Mouse (Mus musculus): ENCODE data around the gene Tcap. TPM values are rescaled to one million over a fixed set of nuclear protein-coding genes. Genes with fewer than 3 reads are reported as not detected.

The Tcap gene
- polyA plus RNA-seq, 1 experiment from 2014 or later = 12.9 TPM

GRCm38 (mm10) chr11:98345253-98345652, 38.4 kb upstream of the Tcap start:
- peak overlapping the region; percentile 21 for H3K4me3 ChIP-seq
- H3K36me3 ChIP-seq = no peaks in the 10 kb centered on the region
- H3K9me3 ChIP-seq = no peaks in the 10 kb centered on the region
- WGBS = under 1% methylated on average over 14 of the region's 14 CpGs
- H3K27ac ChIP-seq = no peak overlapping the region
- H3K4me2 ChIP-seq (replicated peaks) = peak overlapping the region; percentile 48
- peaks cover 26% of the 10 kb centered on the region for H3K4me1 ChIP-seq
- ATAC-seq (ENCODE audit: low FRiP score, low read depth) = no peak
- H3K9ac ChIP-seq = no peak overlapping the region
- H3K27me3 ChIP-seq = peaks cover 89% of the 10 kb centered on the region

- peaks cover 91% of the 10 kb centered on the region for H3K27me3 ChIP-seq
- no peak for ATAC-seq (ENCODE audit: low FRiP score, low read depth)
- no peak overlapping the region for H3K4me3 ChIP-seq
- no peaks in the 10 kb centered on the region for H3K36me3 ChIP-seq
- no peak overlapping the region for H3K27ac ChIP-seq
- no peaks in the 10 kb centered on the region for H3K9me3 ChIP-seq
- no peak overlapping the region for H3K9ac ChIP-seq
- 15% methylated on average over 9 of the region's 9 CpGs for WGBS
- no peak overlapping the region for H3K4me2 ChIP-seq (replicated peaks)
- peaks cover 26% of the 10 kb centered on the region for H3K4me1 ChIP-seq
Measured at GRCm38 (mm10) chr11:98346168-98346567, 37.4 kb upstream of the Tcap start.

- no peak overlapping the region for H3K9ac ChIP-seq
- peaks cover 91% of the 10 kb centered on the region for H3K27me3 ChIP-seq
- no peak overlapping the region for H3K4me3 ChIP-seq
- 4% methylated on average over 11 of the region's 12 CpGs for WGBS
- H3K27ac ChIP-seq = no peak overlapping the region
- no peak for ATAC-seq (ENCODE audit: low FRiP score, low read depth)
- H3K36me3 ChIP-seq = no peaks in the 10 kb centered on the region
- H3K4me1 ChIP-seq = peaks cover 16% of the 10 kb centered on the region
- H3K4me2 ChIP-seq (replicated peaks) = peak overlapping the region; percentile 93
- no peaks in the 10 kb centered on the region for H3K9me3 ChIP-seq
Measured at GRCm38 (mm10) chr11:98347385-98348082, 36.1 kb upstream of the Tcap start.

- peak within 1 kb of the TSS; percentile 93 for H3K4me2 ChIP-seq (replicated peaks)
- H3K9me3 ChIP-seq = no peaks in the 10 kb centered on the region
- H3K36me3 ChIP-seq = no peaks in the 10 kb centered on the region
- ATAC-seq (ENCODE audit: low FRiP score, low read depth) = peak; percentile 64; the same call in 1 of the 2 replicates
- peaks cover 15% of the 10 kb centered on the region for H3K4me1 ChIP-seq
- under 1% methylated on average over 55 of the region's 55 CpGs for WGBS
- peaks cover 96% of the 10 kb centered on the region for H3K27me3 ChIP-seq
- H3K27ac ChIP-seq = no peak within 1 kb of the TSS
- peak within 1 kb of the TSS; percentile 67 for H3K9ac ChIP-seq
- peak within 1 kb of the TSS; percentile 54 for H3K4me3 ChIP-seq
Measured at GRCm38 (mm10) chr11:98348083-98348961, 35.3 kb upstream of the Tcap start, which contains the start of gene Ppp1r1b. Gene Ppp1r1b (plus strand): TSS chr11:98348404.

- no peaks in the 10 kb centered on the region for H3K9me3 ChIP-seq
- H3K4me3 ChIP-seq = peak overlapping the region; percentile 54
- H3K36me3 ChIP-seq = no peaks in the 10 kb centered on the region
- 3% methylated on average over 9 of the region's 9 CpGs for WGBS
- H3K4me1 ChIP-seq = peaks cover 25% of the 10 kb centered on the region
- peaks cover 97% of the 10 kb centered on the region for H3K27me3 ChIP-seq
- H3K4me2 ChIP-seq (replicated peaks) = peak overlapping the region; percentile 93
- no peak overlapping the region for H3K9ac ChIP-seq
- no peak for ATAC-seq (ENCODE audit: low FRiP score, low read depth)
- H3K27ac ChIP-seq = no peak overlapping the region
Measured at GRCm38 (mm10) chr11:98349308-98349707, 34.3 kb upstream of the Tcap start.

GRCm38 (mm10) chr11:98352272-98352990, 31.2 kb upstream of the Tcap start:
- Histone ChIP-seq H3K27ac (no peak overlapping the region), H3K36me3 (no peaks in the 10 kb centered on the region), H3K27me3 (peaks cover 79% of the 10 kb centered on the region), H3K9ac (no peak overlapping the region), H3K9me3 (no peaks in the 10 kb centered on the region), H3K4me3 (no peak overlapping the region), H3K4me2 (replicated peaks) (no peak overlapping the region), H3K4me1 (peaks cover 46% of the 10 kb centered on the region)
- WGBS = 75% methylated on average over 18 of the region's 18 CpGs
- no peak for ATAC-seq (ENCODE audit: low FRiP score, low read depth)

GRCm38 (mm10) chr11:98353651-98354211, 29.9 kb upstream of the Tcap start:
- Histone ChIP-seq H3K4me1 (peaks cover 42% of the 10 kb centered on the region), H3K27me3 (peaks cover 66% of the 10 kb centered on the region), H3K9ac (no peak overlapping the region), H3K4me2 (replicated peaks) (no peak overlapping the region), H3K27ac (peak overlapping the region; percentile 3; the same call in 1 of the 2 replicates), H3K36me3 (no peaks in the 10 kb centered on the region), H3K9me3 (no peaks in the 10 kb centered on the region), H3K4me3 (no peak overlapping the region)
- 24% methylated on average over 8 of the region's 8 CpGs for WGBS
- ATAC-seq (ENCODE audit: low FRiP score, low read depth) = 0 out of 2 replicates have a peak, but pooled peaks have one; percentile 17

GRCm38 (mm10) chr11:98354445-98354844, 29.2 kb upstream of the Tcap start:
- peaks cover 43% of the 10 kb centered on the region for H3K4me1 ChIP-seq

GRCm38 (mm10) chr11:98355732-98356299, 27.8 kb upstream of the Tcap start:
- WGBS = 7% methylated on average over 6 of the region's 6 CpGs
- no peaks in the 10 kb centered on the region for H3K36me3 ChIP-seq
- H3K27ac ChIP-seq = no peak overlapping the region
- no peak overlapping the region for H3K4me3 ChIP-seq
- H3K9me3 ChIP-seq = no peaks in the 10 kb centered on the region
- H3K4me1 ChIP-seq = peaks cover 48% of the 10 kb centered on the region
- H3K4me2 ChIP-seq (replicated peaks) = no peak overlapping the region
- peaks cover 45% of the 10 kb centered on the region for H3K27me3 ChIP-seq
- ATAC-seq (ENCODE audit: low FRiP score, low read depth) = no peak
- no peak overlapping the region for H3K9ac ChIP-seq

More at GRCm38 (mm10) chr11:98354445-98354844, 29.2 kb upstream of the Tcap start:
- H3K4me3 ChIP-seq = no peak overlapping the region
- H3K4me2 ChIP-seq (replicated peaks) = no peak overlapping the region
- WGBS = 62% methylated on average over 14 of the region's 14 CpGs
- no peaks in the 10 kb centered on the region for H3K9me3 ChIP-seq
- H3K36me3 ChIP-seq = no peaks in the 10 kb centered on the region
- peaks cover 59% of the 10 kb centered on the region for H3K27me3 ChIP-seq
- ATAC-seq (ENCODE audit: low FRiP score, low read depth) = no peak
- no peak overlapping the region for H3K27ac ChIP-seq
- H3K9ac ChIP-seq = no peak overlapping the region

GRCm38 (mm10) chr11:98356625-98357394, 26.8 kb upstream of the Tcap start:
- Histone ChIP-seq H3K27me3 (peaks cover 35% of the 10 kb centered on the region), H3K27ac (no peak overlapping the region), H3K4me1 (peaks cover 48% of the 10 kb centered on the region), H3K4me2 (replicated peaks) (0 out of 2 replicates have a peak overlapping the region, but pooled peaks have one; percentile 74), H3K9me3 (no peaks in the 10 kb centered on the region), H3K4me3 (no peak overlapping the region), H3K9ac (no peak overlapping the region), H3K36me3 (no peaks in the 10 kb centered on the region)
- WGBS = 78% methylated on average over 7 of the region's 7 CpGs
- no peak for ATAC-seq (ENCODE audit: low FRiP score, low read depth)
